Comparison of ENCODE assay signal across 8 mouse cellular contexts in genomic region chr12:84968831-84969655, GRCm38 (mm10). TPM values are rescaled to one million over a fixed set of nuclear protein-coding genes. Genes with fewer than 3 reads are reported as not detected.
DNase-seq lines count a peak whose midpoint lies in the region; ATAC-seq lines count a peak whose summit lies in the region.

No protein-coding gene starts in this region.

- H3K9ac ChIP-seq in lung, embryonic 15.5 days: 0 out of 2 replicates have a peak overlapping the region, but pooled peaks have one; percentile 70
- no peak overlapping the region; the same call in 1 of the 2 replicates for H3K9ac ChIP-seq in limb, embryonic 13.5 days
- H3K9ac ChIP-seq in neural tube, embryonic 14.5 days (replicated peaks; ENCODE audit: low read depth, low read length): peak overlapping the region; percentile 75; the same call in 1 of the 2 replicates

- no peak overlapping the region for H3K27ac ChIP-seq in lung, embryonic 15.5 days
- H3K27ac ChIP-seq in limb, embryonic 13.5 days: no peak overlapping the region
- no peak overlapping the region for H3K27ac ChIP-seq in neural tube, embryonic 14.5 days (ENCODE audit: low read depth, low read length)

- H3K4me2 ChIP-seq in lung, embryonic 15.5 days: peak overlapping the region; percentile 75
- peak overlapping the region; percentile 98 for H3K4me2 ChIP-seq in limb, embryonic 13.5 days (replicated peaks)
- peak overlapping the region; percentile 89 for H3K4me2 ChIP-seq in neural tube, embryonic 14.5 days (ENCODE audit: low read depth, low read length)

- H3K4me1 ChIP-seq in lung, embryonic 15.5 days: peaks cover 15% of the 10 kb centered on the region
- peaks cover 18% of the 10 kb centered on the region for H3K4me1 ChIP-seq in limb, embryonic 13.5 days
- H3K4me1 ChIP-seq in neural tube, embryonic 14.5 days (ENCODE audit: control insufficient read depth, insufficient read depth, low read length): peaks cover 14% of the 10 kb centered on the region

- no peaks in the 10 kb centered on the region for H3K27me3 ChIP-seq in lung, embryonic 15.5 days
- no peaks in the 10 kb centered on the region for H3K27me3 ChIP-seq in limb, embryonic 13.5 days
- no peaks in the 10 kb centered on the region for H3K27me3 ChIP-seq in neural tube, embryonic 14.5 days (ENCODE audit: control insufficient read depth, insufficient read depth, low read length)

- no peaks in the 10 kb centered on the region for H3K9me3 ChIP-seq in lung, embryonic 15.5 days
- H3K9me3 ChIP-seq in limb, embryonic 13.5 days: no peaks in the 10 kb centered on the region
- H3K9me3 ChIP-seq in neural tube, embryonic 14.5 days (ENCODE audit: control insufficient read depth, low read length): no peaks in the 10 kb centered on the region

- peak overlapping the region; percentile 84 for H3K4me3 ChIP-seq in lung, embryonic 15.5 days
- H3K4me3 ChIP-seq in limb, embryonic 13.5 days: peak overlapping the region; percentile 90; the same call in 1 of the 2 replicates
- H3K4me3 ChIP-seq in neural tube, embryonic 14.5 days (ENCODE audit: low read depth, low read length): peak overlapping the region; percentile 84; the same call in 1 of the 2 replicates

- WGBS in lung, embryonic 15.5 days: 78% methylated on average over 16 of the region's 16 CpGs
- WGBS in limb, embryonic 13.5 days: 82% methylated on average over 16 of the region's 16 CpGs
- WGBS in neural tube, embryonic 14.5 days: 87% methylated on average over 16 of the region's 16 CpGs

- ATAC-seq in lung, embryonic 15.5 days (ENCODE audit: borderline replicate concordance, extremely low read depth, low FRiP score, low TSS enrichment): no peak
- ATAC-seq in erythroblast, adult 5-6 weeks (replicated peaks; ENCODE audit: low FRiP score, poor library complexity, severe bottlenecking): peak; percentile 62
- ATAC-seq in limb, embryonic 13.5 days (ENCODE audit: low FRiP score, low read depth): no peak
- ATAC-seq in neural tube, embryonic 14.5 days (ENCODE audit: low read depth): no peak

- no peak for DNase-seq in lung, postnatal 14 days
- DNase-seq in cerebellum, adult 8-10 months: no peak
- no peak for DNase-seq in kidney, postnatal 14 days
- no peak for DNase-seq in urinary bladder, postnatal 25 days (ENCODE audit: low spot score)

- H3K36me3 ChIP-seq in lung, embryonic 15.5 days: peaks cover 8% of the 10 kb centered on the region
- H3K36me3 ChIP-seq in limb, embryonic 13.5 days: peaks cover 17% of the 10 kb centered on the region
- peaks cover 9% of the 10 kb centered on the region for H3K36me3 ChIP-seq in neural tube, embryonic 14.5 days (ENCODE audit: control insufficient read depth, insufficient read depth, low read length)

RNA-seq across cellular contexts. Expression of gene Fcf1, which starts 1.7 kb away (rescaled TPM):
- 139 and 144 TPM in 2 replicates for polyA plus RNA-seq in lung, embryonic 15.5 days (2015; fragmentation: Nextera tagmentation; extraction: Ambion mirVana)
- total RNA-seq in erythroblast, adult 5-6 weeks (2015; ENCODE audit: low replicate concordance): 34.8 and 45.6 TPM in 2 replicates
- total RNA-seq in erythroblast, adult 5-6 weeks (2017; ENCODE audit: low replicate concordance): 26.7 and 61.2 TPM in 2 replicates
- 146 and 167 TPM in 2 replicates for polyA plus RNA-seq in limb, embryonic 13.5 days (2015; fragmentation: Nextera tagmentation; extraction: Ambion mirVana)
- polyA plus RNA-seq in neural tube, embryonic 14.5 days (2014; fragmentation: Nextera tagmentation; extraction: Ambion mirVana): 78.5 and 94.1 TPM in 2 replicates

RNA-seq across cellular contexts. Expression of gene Arel1, which starts 1.7 kb away (rescaled TPM):
- 13.8 and 16.1 TPM in 2 replicates for polyA plus RNA-seq in lung, embryonic 15.5 days (2015; fragmentation: Nextera tagmentation; extraction: Ambion mirVana)
- 126 and 147 TPM in 2 replicates for total RNA-seq in erythroblast, adult 5-6 weeks (2015; ENCODE audit: low replicate concordance)
- total RNA-seq in erythroblast, adult 5-6 weeks (2017; ENCODE audit: low replicate concordance): 216 and 219 TPM in 2 replicates
- polyA plus RNA-seq in limb, embryonic 13.5 days (2015; fragmentation: Nextera tagmentation; extraction: Ambion mirVana): 14.0 and 14.9 TPM in 2 replicates
- polyA plus RNA-seq in neural tube, embryonic 14.5 days (2014; fragmentation: Nextera tagmentation; extraction: Ambion mirVana): 40.4 and 46.0 TPM in 2 replicates

RNA-seq across cellular contexts. Expression of gene Ylpm1, which starts 27.1 kb away (rescaled TPM):
- 23.3 and 28.4 TPM in 2 replicates for polyA plus RNA-seq in lung, embryonic 15.5 days (2015; fragmentation: Nextera tagmentation; extraction: Ambion mirVana)
- total RNA-seq in erythroblast, adult 5-6 weeks (2015; ENCODE audit: low replicate concordance): 25.1 and 28.4 TPM in 2 replicates
- total RNA-seq in erythroblast, adult 5-6 weeks (2017; ENCODE audit: low replicate concordance): 17.2 and 46.0 TPM in 2 replicates
- 37.1 and 38.2 TPM in 2 replicates for polyA plus RNA-seq in limb, embryonic 13.5 days (2015; fragmentation: Nextera tagmentation; extraction: Ambion mirVana)
- polyA plus RNA-seq in neural tube, embryonic 14.5 days (2014; fragmentation: Nextera tagmentation; extraction: Ambion mirVana): 53.5 and 54.7 TPM in 2 replicates
